In the genomic region with DNA sequence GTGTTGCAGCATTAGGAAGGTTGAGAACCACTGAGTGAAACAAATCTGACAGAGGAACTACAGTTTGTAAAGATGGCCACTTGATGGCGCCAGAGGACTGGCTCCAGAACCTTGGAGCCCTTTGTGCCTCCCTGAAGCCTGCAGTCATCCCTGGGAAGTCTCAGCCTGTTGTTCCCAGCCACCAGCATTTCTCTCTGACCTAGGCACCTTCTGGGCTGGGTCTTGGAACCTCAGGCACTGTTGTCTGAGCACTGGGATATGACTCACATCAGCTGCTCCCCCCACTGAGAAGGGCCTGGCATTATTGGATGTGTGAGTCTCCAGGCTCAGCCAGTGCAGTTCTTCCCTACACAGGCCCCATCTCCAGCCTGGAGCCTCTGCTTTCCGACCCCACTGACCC, we compare ENCODE assay signal across 8 mouse cellular contexts. TPM values are rescaled to one million over a fixed set of nuclear protein-coding genes. Genes with fewer than 3 reads are reported as not detected.
A peak's percentile ranks its signal among the peaks of the same experiment; 100 is the strongest.
DNase-seq lines count a peak whose midpoint lies in the region; ATAC-seq lines count a peak whose summit lies in the region.

No protein-coding gene starts in this region.

- peaks cover 29% of the 10 kb centered on the region for H3K36me3 ChIP-seq in heart, embryonic 13.5 days
- peaks cover 6% of the 10 kb centered on the region; the same call in 1 of the 2 replicates for H3K36me3 ChIP-seq in liver, embryonic 11.5 days (ENCODE audit: control insufficient read depth, insufficient read depth, low read length)
- H3K36me3 ChIP-seq in stomach, embryonic 16.5 days (ENCODE audit: control insufficient read depth, insufficient read depth, low read length) = 0 out of 2 replicates have a peak, but pooled peaks cover 2% of the 10 kb centered on the region

- no peak overlapping the region for H3K27ac ChIP-seq in heart, embryonic 13.5 days (replicated peaks)
- H3K27ac ChIP-seq in liver, embryonic 11.5 days (ENCODE audit: low read depth, low read length) = no peak overlapping the region; the same call in 1 of the 2 replicates
- no peak overlapping the region for H3K27ac ChIP-seq in stomach, embryonic 16.5 days (ENCODE audit: low read length)

- H3K27me3 ChIP-seq in heart, embryonic 13.5 days (replicated peaks) = no peaks in the 10 kb centered on the region
- H3K27me3 ChIP-seq in liver, embryonic 11.5 days (replicated peaks; ENCODE audit: control insufficient read depth, insufficient read depth, low read length) = no peaks in the 10 kb centered on the region
- H3K27me3 ChIP-seq in stomach, embryonic 16.5 days (ENCODE audit: control insufficient read depth, insufficient read depth, low read length) = no peaks in the 10 kb centered on the region

- H3K4me2 ChIP-seq in heart, embryonic 13.5 days = no peak overlapping the region
- H3K4me2 ChIP-seq in liver, embryonic 11.5 days = no peak overlapping the region
- no peak overlapping the region for H3K4me2 ChIP-seq in stomach, embryonic 16.5 days (ENCODE audit: low read depth, low read length)

- peak; percentile 57 for DNase-seq in c-Kit-negative CD71-positive TER-119-positive erythroid progenitor cells, embryonic 14.5 days (ENCODE audit: low read depth, low spot score)
- peak; percentile 62 for DNase-seq in fibroblast of lung, adult 2 months (ENCODE audit: low read depth)
- peak; percentile 89 for DNase-seq in kidney, postnatal 10 days
- DNase-seq in liver, embryonic 11.5 days (ENCODE audit: low spot score) = peak; percentile 52
- peak; percentile 76 for DNase-seq in neural tube, embryonic 10.5 days (ENCODE audit: extremely low spot score, low spot score)

- H3K4me1 ChIP-seq in heart, embryonic 13.5 days = peaks cover 10% of the 10 kb centered on the region
- H3K4me1 ChIP-seq in liver, embryonic 11.5 days (replicated peaks; ENCODE audit: control insufficient read depth, insufficient read depth, low read length) = no peaks in the 10 kb centered on the region
- peaks cover 3% of the 10 kb centered on the region; the same call in 1 of the 2 replicates for H3K4me1 ChIP-seq in stomach, embryonic 16.5 days (ENCODE audit: control insufficient read depth, insufficient read depth, low read length)

- 25% methylated on average over 2 of the region's 2 CpGs for WGBS in heart, embryonic 13.5 days
- WGBS in liver, embryonic 11.5 days = 17% methylated on average over 2 of the region's 2 CpGs
- WGBS in stomach, embryonic 16.5 days = 18% methylated on average over 2 of the region's 2 CpGs

- peak; percentile 37 for ATAC-seq in CD4-positive, CD25-positive, alpha-beta regulatory T cell, adult 4 months
- no peak for ATAC-seq in heart, embryonic 13.5 days (ENCODE audit: extremely low read depth, insufficient number of reproducible peaks, low FRiP score, low TSS enrichment)
- peak; percentile 41; the same call in 1 of the 2 replicates for ATAC-seq in liver, embryonic 11.5 days (replicated peaks; ENCODE audit: low FRiP score)
- peak; percentile 48; the same call in 1 of the 2 replicates for ATAC-seq in stomach, embryonic 16.5 days (ENCODE audit: insufficient read depth, low FRiP score)

- 0 out of 2 replicates have a peak overlapping the region, but pooled peaks have one; percentile 3 for H3K9ac ChIP-seq in heart, embryonic 13.5 days
- H3K9ac ChIP-seq in liver, embryonic 11.5 days (ENCODE audit: low read depth, low read length) = no peak overlapping the region
- H3K9ac ChIP-seq in stomach, embryonic 16.5 days (ENCODE audit: low read length) = peak overlapping the region; percentile 36; the same call in 1 of the 2 replicates

- no peak overlapping the region for H3K4me3 ChIP-seq in heart, embryonic 13.5 days
- H3K4me3 ChIP-seq in liver, embryonic 11.5 days (ENCODE audit: low read depth, low read length) = no peak overlapping the region
- H3K4me3 ChIP-seq in stomach, embryonic 16.5 days (replicated peaks; ENCODE audit: low read length) = no peak overlapping the region

- no peaks in the 10 kb centered on the region for H3K9me3 ChIP-seq in heart, embryonic 13.5 days
- H3K9me3 ChIP-seq in liver, embryonic 11.5 days (ENCODE audit: control insufficient read depth, low read length) = no peaks in the 10 kb centered on the region
- H3K9me3 ChIP-seq in stomach, embryonic 16.5 days (replicated peaks; ENCODE audit: control insufficient read depth, low read length) = no peaks in the 10 kb centered on the region

RNA-seq across cellular contexts. Expression of a gene that starts 40.4 kb away (rescaled TPM):
- 10 to 100 TPM; 74.8 to 80.6 TPM for polyA plus RNA-seq in CD4-positive, CD25-positive, alpha-beta regulatory T cell, adult 4 months (2017; shearing (Covaris generic))
- polyA plus RNA-seq in heart, embryonic 13.5 days (2015; fragmentation: Nextera tagmentation; extraction: Ambion mirVana) = 152 and 169 TPM in 2 replicates
- polyA plus RNA-seq in liver, embryonic 11.5 days (2014; fragmentation: Nextera tagmentation; extraction: Ambion mirVana) = 211 and 226 TPM in 2 replicates
- polyA plus RNA-seq in stomach, embryonic 16.5 days (2015; fragmentation: Nextera tagmentation; extraction: Ambion mirVana) = 172 and 174 TPM in 2 replicates

RNA-seq across cellular contexts. Expression of a gene that starts 40.8 kb away (rescaled TPM):
- 1 to 10 TPM; 7.3 to 7.8 TPM for polyA plus RNA-seq in CD4-positive, CD25-positive, alpha-beta regulatory T cell, adult 4 months (2017; shearing (Covaris generic))
- polyA plus RNA-seq in heart, embryonic 13.5 days (2015; fragmentation: Nextera tagmentation; extraction: Ambion mirVana) = 36.3 and 36.5 TPM in 2 replicates
- polyA plus RNA-seq in liver, embryonic 11.5 days (2014; fragmentation: Nextera tagmentation; extraction: Ambion mirVana) = 26.1 and 26.2 TPM in 2 replicates
- 29.4 and 31.6 TPM in 2 replicates for polyA plus RNA-seq in stomach, embryonic 16.5 days (2015; fragmentation: Nextera tagmentation; extraction: Ambion mirVana)
